Mouse (Mus musculus) NIH3T3 (cell line): ENCODE results near the gene Ctnnd2.

ENCODE experiments used
- DNase-seq: peaks from one replicate; pipeline ENCODE4 v3.0.0-alpha.2; 2012; ENCODE audit warnings: low read depth

Gene Ctnnd2

DNA sequence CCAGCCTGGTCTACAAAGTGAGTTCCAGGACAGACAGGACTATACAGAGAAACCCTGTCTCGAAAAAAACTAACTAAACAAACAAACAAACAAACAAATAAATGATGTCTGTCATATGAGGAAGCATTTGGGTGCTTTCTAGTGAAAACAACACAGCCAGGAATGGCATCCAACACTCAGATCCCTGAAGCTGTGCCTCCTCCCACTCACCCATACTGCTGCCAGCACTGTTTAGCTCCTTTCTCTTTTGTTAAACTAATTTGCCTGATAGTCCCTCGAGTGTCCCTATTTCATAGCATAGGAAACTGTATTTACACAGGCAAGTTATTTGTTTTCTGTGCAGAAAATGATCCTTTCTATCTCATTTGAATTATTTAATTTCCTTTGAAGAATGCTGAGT is 546.8 kb downstream of the Ctnnd2 start:
- no peak for DNase-seq

DNA sequence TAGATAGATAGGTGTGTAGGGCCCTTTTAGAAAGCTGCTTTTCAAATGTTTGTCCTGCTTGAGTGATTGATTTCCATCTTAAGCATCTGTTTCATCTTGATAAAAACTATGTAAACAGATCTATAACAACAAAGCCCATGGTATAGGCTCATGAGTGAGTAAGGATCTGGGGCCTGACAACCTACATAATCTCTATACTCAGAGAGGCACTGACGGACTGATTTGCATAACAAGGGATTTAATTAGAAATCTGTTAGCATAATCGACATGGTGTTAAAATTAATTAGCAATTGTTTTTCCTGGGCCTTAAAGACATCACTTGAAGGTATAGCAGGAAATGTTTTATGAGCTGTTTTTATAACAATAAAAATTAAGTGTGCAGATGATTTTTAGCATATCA is 548.7 kb downstream of the Ctnnd2 start:
- DNase-seq: no peak

DNA sequence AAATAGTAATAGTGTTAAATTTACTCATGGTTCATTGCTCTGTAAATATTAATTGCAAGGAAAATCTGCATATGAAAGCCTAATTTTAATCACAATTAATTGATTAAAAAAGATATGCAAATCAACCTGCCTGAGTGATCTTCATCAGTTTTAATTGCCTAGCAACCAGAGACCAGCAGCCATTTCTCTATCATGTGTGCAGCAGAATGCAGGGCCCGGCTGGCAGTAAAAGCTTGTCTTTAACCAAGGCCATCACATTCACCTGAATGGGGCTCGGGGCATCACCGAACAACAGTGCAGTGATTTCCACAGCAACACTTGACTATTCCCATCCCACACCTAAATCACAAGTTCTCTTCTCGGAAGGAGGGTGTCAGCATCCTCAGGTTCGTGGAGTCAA is 553.7 kb downstream of the Ctnnd2 start:
- DNase-seq: no peak

DNA sequence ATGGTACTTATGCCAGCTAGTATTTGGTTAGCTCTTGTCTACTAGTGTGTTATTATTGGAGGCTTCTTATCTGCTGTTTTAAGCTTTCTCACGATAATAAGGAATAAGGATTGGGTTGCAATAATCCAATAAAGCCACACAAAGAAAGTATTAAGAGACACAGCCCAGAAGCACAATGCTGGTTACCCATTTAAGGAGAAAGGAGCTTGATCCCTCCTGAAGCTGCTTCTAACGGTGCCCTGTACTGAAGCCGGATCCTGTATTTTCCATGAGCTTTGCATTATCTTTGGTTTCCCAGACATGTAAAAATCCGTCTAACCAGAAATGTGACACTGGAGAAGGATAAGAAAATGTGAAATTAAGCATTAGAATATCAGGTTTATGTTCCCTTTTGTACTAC is 565.8 kb downstream of the Ctnnd2 start:
- DNase-seq: no peak

DNA sequence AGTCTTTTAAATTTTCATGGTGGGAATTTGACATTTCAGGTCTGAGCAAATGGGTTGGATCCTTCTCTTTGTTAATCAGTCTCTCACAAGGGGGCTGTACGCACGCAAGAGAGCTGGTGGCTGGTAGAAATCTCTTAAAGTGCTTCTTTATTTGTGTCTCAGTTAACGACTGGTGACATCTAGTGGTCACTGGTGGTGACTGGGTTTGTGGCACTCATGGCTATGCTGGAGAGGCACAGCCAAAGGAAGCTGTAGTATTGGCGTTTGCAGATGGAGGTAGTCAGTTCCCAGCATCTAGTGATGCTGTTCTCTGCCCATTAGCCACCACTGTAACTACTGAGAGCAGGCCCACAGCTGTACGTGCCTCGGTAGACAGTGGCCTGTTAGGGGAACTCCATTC is 568.3 kb downstream of the Ctnnd2 start:
- DNase-seq: peak; percentile 70

DNA sequence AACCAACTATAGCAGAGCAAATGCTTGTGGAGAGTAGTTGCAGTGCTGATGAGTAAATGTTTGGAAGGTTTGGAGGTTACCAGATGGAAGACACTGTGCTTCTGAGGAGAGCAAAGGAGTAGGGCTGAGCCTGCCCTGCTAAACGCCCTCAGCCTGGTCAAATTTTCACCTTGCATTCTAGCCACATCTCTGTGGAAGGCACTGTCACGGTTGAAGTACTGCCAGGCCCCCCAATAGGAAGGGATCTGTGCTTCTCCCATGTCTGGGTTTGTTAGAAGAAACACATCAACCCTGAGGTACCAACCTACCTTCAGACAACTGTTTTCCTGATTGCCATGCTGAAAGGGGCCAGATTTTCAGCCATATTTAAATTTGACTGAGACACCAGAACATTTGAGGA is 585.6 kb downstream of the Ctnnd2 start:
- no peak for DNase-seq

DNA sequence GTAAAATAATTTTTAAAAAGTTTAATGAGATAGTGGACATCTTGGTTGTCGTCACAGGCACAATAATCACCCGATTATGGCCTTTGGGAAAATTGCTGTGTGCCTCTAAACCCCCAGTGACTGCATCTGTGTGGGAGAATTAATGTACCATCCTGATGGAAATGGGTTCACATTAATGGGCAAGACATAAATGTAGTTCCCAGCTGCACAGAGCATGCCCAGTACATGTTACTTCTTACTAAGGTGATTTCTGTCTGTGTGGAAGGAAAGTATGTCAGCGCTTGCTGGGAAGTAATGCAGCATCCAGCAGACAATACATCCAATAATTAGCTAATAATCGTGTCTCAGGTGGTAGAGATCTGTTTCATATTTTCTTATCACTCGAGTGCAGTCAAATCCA is 589.8 kb downstream of the Ctnnd2 start:
- no peak for DNase-seq

DNA sequence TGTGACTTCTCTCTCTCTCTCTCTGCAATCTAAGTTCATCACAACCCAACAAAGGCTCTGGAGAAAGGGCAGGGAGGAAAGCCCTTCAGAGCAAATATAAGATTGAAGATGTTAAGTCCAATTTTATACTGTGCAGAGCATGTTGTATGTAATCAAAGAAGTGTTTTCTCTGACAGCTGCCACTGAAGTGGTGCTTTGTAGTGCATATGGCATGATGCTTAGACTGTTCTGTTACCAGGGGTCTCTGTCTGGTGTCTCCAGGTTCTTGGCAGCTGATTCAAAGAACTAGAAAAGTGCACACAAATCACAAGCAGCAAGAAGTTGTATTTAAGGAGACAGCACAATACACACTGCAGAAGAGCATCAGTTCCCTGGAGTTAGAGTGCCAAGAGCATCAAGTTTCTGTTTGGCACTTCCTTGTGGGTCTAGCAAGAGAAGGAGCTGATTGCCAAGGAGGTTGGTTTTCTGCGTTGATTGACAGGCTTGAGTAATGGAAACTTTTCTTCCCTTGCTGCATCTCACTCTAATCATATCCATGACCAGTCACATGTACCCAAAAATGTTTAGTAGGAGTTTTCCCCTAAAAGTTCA is 590.4 kb downstream of the Ctnnd2 start:
- DNase-seq: peak; percentile 63

DNA sequence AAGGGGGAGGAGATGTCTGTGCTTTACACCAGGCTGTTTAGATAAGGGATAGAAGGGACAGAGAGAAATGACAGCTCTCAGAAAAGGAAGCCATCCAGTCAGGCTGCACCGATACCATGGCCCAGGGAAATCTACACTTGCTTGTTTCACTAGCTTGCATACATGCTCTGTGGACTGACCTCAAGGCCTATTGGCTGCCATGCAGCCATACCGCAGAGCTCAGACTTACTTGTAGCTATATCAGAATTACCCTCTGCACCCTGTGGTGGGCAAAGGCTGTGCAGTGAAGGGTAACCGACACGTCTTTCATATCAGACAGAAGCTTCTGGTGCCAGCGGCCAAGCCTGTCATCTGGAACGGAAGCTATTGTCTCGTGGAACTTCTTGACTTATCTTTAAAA is 604.5 kb downstream of the Ctnnd2 start:
- no peak for DNase-seq

DNA sequence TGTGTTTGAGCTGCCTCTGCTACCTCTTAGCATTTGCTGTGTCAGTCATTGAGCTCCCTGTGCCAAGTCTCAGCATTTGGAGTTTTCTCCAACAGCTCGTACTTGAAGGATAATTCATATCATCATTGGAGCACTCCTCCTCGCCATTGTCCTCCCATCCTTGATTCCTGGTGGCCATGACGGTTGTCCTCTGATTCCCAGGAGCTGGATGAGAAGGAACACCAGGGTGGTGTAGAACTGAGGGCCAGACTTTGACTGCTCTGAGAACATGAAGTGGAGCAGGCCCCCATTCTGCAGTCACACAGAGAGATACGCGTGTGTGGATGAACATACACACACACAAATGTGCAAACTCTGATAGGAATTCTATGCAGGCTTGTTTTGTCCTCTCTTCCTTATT is 605.4 kb downstream of the Ctnnd2 start:
- DNase-seq: no peak

DNA sequence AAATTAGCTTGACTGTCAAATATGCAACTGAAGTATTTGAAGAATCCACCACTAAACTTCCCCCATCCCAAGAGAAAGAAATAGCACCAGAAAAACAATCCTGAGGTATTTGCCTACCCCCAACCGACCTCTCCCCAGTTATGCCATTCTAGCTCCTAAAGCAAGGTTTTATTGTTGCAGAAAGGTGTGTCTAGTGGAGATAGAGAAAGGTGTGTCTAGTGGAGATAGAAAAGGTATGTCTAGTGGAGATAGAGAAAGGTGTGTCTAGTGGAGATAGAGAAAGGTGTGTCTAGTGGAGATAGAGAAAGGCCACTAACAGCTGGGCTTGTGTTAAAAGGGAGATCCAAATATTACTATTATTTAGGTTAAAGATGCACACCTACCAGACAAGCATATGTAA is 607.5 kb downstream of the Ctnnd2 start:
- no peak for DNase-seq

DNA sequence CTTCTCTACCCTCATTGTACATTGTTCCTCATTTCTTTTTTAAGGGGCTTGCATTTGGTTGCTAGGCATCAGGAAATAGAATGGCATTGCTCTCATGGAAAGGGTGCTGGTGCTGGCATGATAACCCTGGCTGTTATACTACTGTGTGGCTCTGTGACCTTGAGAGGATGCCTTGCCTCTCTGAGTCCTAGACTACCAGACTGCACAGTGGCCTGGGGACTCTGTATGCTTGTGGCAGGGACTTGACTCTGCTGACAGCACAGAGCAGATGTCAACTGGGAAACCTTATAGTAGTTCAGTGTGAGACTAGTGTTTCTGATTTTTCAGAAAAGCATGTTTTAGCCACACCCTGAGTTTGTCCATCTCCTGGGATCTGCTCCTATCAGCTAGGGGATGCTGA is 608.6 kb downstream of the Ctnnd2 start:
- no peak for DNase-seq

DNA sequence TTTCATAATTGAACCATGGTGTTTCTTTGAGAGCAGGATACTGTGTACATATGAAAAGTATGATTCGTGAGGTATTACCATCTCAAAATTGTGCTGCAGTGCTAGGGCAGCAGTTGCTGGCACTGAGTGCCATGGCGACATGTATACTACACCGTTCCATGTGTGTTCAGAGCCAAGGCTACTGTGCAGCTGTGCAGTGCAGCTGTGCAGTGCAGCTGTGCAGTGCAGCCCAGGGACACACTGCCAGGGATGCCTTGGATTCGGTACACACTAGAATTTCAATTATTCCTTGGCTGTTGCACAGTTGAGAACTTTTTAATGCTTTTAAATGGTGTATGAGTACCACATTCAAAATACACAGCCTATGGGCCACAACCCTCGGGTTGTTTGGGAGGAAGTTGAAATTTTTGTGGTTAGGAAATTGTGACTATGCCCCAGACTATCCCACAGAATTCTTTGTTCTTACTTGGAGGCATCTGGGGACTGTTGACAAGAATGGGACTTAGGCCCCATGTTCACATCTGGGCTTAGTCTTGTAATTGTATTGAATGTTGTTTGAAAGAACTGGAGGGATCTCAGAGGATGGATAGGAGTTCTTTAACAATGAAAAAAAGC is 613.4 kb downstream of the Ctnnd2 start:
- DNase-seq: no peak

DNA sequence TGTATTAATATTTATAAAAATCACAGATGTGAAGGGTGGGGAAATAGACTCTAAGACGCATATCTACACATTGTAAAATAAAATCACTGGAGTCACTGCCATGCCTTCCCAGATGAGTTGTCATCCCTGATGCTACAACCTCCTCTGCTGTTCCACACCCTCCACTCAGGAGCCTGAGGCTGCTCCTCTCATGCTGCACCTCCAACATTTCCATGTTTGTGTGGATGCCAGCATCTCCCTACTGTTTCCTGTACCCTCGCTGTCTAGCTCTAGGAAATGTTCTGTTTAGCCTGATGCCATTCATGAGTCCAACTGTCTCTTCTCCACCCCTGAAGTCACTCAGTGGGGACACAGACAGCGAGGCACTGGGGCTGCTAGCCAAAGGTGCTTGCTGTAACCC is 620.9 kb downstream of the Ctnnd2 start:
- no peak for DNase-seq

DNA sequence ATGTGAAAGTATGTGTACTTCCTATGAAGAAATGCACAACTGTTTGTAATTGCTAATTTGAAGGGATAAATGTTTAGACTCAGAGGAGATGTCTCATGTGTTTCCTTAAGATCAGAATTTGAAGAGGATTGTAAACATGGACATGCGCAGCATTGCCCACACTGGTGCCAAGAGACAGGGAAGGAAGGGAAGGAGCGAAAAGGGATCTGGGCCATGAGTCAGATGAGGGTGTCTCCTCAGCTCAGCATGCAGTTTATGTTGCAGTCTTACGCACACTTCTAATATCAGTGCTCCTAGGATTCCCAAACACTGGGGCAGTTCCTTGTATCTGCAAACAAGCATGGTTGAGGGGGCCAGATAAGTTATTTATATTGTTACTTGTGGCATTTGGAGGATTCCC is 623.3 kb downstream of the Ctnnd2 start:
- no peak for DNase-seq

DNA sequence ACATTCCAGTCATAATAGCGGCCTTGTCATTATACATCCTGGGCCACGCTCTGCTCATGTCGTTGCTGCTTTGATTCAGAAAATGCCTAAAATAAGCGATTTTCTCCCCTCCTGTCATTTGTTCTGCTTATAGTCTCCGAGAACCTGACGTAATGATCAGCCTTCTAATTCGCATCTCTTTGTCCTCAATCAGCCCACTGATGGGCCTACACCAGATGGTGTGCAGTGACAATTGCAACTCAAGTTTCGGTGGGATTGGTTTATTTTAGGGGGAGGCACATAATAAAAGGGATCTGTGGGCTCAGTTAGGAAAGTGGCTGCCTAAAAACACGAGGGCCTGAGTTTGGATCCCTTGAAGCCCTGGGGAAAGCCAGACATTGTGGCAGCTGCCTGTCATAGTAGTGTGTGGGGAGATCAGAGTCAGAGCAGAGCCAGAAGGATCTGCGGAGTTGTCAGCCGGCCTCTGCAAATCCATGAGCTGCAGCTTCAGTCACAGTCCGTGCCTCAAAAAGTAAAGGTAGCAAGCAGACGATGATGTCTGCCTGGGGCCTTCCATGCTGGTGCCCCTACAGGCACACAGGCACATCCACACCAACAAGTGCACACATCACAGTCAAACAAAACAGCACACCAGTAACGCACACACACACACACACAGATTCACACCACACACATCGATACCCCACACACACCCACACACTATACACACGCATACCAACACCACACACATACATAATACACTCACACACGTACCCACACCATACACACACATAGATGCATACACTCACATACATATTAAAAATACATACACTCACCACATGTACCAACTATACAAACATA is 655.3 kb downstream of the Ctnnd2 start:
- no peak for DNase-seq

DNA sequence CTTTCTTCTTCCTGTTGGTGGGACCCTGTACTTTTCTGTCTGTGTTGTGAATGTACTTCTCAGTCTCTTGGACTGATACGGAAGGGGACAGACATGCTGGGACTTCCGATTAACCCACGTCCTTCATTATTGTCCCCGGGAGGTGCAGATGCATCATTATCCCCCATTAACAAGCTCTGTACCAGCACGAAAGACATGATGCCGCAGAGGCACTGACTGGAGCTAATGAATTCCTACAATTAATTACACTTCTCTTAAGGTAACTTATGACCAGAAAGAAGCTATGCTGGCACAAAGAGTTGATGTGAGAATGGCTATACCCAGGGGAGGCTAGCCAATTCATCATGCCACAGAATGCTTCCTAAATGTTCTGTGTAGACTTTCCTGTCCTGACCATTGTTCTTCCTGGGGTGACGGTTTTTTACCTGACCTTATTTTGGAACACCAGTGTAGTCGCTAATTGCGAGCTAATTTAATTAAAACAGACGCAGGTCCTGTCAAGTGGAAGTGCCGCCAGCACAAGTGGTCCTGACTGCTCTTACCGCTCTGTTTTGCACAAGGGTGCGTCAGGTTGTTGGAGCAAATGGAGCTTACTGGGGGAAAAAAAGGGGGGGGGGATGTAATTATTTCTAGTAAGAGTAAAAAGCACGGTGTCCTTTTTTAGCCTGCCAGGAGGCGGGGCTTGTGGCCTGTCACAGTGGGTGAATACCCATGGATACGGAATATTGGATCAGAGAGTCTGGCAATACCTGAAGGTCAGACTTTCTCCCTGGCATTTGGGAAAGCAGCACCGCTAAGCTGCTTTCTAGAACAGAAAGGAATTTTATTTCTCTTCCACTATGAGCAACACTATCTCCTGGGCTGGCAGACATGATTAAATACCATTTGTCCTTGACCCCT is 685.1 kb downstream of the Ctnnd2 start:
- DNase-seq: no peak

DNA sequence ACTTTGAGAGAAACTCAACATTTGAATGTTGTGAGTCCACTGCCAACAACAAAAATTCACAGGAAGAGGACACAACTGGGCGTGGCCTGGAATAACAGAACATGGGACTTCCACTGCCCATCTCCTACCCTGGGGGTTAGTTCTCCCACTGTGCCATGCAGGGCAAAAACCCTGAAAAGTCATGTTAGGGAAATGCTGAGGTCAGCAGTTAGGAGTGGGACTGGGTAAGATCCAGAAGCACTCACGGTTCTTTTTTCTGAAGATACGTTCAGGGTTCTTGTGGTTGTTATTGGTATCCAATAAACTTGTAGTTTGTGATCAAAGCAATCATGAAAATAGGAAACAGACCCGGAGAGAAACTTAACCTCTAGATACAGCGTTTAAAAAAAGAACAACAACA is 695.0 kb downstream of the Ctnnd2 start:
- no peak for DNase-seq

DNA sequence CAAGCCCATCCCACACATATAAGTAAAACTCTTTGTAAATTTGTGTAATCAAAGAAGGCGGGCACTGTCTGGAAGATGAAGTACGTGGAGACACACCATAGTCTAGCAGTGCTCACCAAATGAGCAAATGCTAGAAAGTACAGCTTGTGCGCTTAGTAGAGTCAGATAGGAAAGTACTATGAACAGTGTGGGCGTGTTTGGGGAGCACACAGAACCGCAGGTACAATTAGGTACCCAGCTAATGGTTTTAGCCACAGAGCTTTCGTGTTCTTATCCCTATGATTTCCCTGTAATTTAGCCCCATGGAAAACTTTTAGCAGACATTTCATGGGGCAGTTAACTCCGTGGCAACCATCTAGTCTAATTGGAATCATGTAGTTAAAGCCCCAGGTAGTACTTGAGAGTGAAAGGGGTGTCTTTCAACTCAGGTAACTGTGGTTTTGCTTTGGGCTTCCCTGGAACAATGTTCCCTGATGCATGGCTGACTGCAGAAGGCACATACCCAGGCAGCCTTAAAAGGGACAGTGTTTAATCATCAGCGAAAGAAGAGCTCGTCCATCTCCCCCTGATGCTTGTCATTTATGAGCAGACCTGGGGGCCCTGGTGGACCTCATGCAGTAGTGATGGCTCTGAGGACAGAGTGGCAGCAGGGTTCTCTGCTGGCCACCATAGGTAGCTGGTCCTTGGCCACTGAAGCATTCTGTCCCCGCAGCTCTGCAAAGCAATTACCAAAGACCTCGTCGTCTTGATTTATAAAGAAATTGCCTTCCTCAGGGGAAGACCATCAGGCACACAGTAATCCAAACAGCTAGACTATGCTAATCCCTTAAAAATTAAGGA is 697.5 kb downstream of the Ctnnd2 start:
- DNase-seq: no peak

DNA sequence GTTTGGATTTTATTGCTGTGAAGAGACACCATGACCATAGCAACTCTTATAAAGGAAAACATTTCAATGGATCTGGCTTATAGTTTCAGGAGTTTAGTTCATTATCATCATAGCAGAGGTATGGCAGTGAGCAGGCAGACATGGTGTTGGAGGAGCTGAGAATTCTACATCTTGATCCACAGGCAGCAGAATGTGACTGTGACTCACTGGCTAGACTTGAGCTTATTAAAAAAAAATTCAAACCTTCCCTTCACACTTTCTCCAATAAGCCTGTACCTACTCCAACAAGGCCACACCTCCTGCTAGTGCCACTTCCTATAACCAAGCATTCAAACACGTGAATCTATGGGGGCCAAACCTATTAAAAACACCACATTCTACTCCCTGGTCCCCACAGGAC is 703.1 kb downstream of the Ctnnd2 start:
- DNase-seq: no peak

DNA sequence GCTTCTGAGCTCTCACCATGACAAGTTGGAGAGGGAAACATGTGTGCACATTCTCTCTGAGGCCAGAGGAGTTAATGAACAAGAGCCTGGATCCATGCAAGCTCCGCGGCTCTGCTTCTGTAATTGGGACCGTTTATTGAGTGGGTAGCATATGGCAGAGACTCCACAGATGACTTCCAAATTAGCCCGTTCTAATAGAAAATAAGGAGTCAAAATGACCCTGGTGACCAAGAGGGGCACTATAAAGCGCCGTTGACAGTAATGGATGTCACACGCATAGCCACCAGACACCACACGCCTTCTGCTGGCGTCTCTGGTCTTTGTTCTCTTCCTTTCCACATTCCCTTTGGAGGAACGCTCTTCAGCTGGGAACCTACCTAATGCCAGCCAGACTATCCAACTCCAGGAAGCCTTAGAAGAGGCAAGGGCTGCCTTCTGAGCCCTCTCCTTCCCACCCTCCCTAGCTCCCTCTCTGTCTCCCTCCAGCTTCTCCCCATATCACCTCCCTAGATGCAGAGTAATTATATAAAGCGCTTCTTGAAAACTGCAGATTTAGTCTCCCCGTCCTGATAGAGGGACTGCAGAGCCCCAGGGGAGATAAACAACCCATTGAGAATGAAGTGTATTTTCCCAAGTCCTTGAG is 712.4 kb downstream of the Ctnnd2 start:
- no peak for DNase-seq
